Mouse (Mus musculus): Measurements from ENCODE around the gene 4930451I11Rik. TPM values are rescaled to one million over a fixed set of nuclear protein-coding genes. Genes with fewer than 3 reads are reported as not detected.

4930451I11Rik gene
- polyA plus RNA-seq, 1 experiment = not detected

DNA sequence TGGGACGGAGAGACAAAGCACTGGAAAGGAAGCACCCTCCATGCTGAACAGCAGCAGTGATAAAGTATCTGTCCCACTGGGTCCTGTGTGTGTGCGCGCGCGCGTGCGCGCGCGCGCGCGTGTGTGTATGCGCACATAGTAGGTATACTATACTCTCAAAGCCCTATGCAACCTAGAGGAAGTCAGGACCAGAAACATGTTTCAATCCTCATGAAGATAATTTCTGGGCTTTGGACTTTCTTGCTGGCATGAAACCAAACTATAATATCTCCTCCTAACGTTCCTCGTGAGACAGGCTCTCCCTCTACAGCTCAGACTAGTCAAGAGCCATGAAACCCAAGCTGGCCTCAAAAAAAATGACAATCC is 30.4 kb downstream of the 4930451I11Rik start:
- DNase-seq (ENCODE audit: extremely low spot score in 1 of 2, low spot score in 1 of 2) = no peak

DNA sequence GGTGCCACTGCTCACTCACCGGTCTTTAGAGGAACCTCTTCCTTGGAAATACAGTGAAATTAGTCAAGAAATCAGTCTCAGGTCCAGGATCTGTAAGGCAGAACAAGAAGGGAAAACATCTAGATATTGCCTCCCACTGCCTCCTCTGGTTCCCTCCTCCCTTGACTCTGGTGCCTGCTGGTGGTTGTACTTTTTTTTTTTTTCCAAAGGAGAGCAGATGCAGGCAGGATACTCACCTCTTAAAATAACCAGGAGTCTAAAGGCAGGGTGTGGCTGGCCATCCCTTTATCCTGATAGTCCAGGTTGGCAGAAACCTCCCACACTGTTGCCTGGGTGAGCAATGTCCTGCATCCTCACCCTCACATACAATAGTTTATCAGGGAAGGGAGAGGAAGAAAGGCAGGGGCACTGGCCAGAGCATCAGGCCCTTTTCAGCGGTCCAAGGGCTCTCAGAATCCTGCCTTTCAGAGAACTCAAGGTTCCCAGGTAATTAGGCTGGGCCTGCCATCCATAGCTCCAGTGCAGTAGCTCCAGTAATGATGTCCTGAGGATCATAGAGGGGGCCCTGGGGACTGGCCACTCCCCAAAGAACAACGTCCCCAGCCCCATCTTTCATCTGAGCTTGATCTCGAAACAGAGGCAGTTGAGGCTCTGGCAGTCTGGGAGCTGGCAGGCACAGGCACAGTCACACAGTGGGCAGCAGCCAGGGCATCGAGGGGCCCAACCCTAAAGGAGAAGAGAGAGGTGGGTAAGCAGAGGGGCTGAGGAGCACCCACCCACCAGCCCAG is 31.0 kb downstream of the 4930451I11Rik start:
- peak in 1 of 2 experiments; percentile 71 for DNase-seq (ENCODE audit: extremely low spot score in 1 of 2, low spot score in 1 of 2)

DNA sequence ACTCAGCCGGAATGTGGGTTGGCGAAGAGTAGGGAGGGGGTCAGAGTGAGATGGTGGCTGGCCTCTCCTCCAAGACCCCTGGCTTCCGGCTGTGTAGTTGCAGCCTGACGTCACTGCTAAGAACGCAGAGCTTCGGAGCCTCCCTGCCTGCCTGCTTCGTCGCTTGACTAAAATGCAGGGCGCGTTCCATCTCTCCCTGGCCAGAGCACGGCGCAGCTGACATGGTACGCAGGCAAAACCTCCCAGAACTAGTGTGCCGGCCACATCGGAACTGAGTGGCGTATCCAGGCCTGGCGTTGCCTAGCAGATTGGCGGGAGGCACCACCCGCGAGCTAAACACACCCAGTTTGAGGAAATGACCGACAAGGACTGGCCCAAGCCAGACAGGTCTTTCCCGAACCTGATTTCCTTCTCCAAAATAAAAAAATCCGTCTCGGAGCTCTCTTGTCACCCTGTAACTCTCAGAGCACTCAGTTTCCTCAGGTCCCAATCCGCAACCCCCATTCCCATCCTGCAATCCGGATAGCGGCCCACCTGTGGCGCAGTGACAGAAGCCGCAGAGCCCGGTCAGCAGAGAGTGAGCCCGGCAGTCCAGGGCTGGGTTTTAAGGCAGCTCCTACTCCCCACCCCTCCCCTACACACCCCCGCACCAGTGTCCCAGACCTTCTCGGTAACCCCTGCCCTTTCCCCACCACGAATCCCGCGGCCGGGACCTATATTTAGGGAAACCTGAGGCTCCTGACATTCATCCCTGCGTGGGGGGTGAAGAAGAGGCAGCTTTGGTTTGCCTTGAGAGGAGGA is 31.8 kb downstream of the 4930451I11Rik start:
- DNase-seq (ENCODE audit: extremely low spot score in 1 of 2, low spot score in 1 of 2) = peak in 1 of 2 experiments; percentile 91

DNA sequence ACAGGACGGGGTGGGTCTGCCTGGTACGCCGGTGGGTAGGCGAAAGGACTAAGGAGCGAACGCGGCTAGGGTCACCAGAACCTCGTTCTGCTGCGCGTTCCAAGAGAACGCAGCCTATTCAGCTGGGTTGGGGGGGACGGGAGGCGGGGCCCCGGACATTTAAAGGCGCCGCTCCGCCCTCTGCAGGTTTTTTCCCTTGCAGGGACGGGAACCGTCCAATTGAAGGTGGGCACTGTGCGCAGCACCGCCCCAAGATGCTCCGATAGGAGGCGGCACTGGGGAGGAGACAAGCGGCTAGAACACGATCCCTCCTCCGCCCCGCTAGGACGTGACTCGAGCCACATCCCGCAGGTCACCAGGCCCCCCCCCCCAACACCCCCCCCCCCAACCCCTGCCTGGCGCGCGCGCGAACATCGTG is 32.4 kb downstream of the 4930451I11Rik start:
- DNase-seq (ENCODE audit: extremely low spot score in 1 of 2, low spot score in 1 of 2) = peak; percentile 97 to 98

DNA sequence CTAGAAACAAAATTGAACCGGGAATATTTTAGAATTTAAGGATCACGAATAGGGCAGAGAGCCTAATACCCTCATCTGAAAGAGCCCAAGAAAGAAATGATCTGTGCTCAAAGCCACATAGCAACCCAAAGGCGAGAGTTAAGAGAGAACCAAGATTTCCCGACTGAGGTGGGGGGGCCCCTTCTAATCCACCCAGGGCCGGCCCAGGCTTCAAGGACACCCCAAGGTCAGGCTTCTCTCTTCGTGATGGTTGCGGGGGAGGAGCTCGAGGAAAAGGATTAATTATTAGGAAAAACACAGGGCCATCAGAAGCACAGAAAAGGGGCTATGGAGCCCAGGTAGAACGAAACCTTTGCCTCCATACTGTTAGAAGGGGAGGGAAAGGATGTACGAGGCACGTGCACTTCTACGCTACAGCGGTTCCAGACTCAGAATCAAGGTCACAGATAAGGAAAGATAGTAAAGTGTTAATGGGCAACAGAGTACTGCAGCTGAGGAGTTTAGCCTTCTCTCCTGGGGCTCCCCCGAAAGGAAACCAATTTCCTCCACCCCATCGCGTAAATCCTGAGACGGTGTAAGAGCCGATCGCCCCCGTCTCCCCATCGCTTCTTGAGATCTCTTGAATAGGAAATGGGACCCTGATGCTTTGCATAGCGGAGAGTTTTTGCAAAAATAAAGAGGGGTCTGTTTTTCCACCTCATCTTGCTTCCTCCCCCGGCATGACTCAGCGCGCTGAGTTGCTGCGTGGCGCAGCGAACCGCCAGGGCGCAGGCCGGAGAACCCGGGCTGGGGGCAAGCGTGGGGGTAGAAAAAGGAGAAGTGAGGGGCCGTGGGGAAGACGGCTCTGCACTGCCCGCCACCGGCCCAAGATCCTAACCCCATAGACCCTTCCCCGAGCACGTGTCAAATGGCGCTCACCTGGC is 33.1 kb downstream of the 4930451I11Rik start:
- DNase-seq (ENCODE audit: extremely low spot score in 1 of 2, low spot score in 1 of 2) = peak in 1 of 2 experiments; percentile 42

DNA sequence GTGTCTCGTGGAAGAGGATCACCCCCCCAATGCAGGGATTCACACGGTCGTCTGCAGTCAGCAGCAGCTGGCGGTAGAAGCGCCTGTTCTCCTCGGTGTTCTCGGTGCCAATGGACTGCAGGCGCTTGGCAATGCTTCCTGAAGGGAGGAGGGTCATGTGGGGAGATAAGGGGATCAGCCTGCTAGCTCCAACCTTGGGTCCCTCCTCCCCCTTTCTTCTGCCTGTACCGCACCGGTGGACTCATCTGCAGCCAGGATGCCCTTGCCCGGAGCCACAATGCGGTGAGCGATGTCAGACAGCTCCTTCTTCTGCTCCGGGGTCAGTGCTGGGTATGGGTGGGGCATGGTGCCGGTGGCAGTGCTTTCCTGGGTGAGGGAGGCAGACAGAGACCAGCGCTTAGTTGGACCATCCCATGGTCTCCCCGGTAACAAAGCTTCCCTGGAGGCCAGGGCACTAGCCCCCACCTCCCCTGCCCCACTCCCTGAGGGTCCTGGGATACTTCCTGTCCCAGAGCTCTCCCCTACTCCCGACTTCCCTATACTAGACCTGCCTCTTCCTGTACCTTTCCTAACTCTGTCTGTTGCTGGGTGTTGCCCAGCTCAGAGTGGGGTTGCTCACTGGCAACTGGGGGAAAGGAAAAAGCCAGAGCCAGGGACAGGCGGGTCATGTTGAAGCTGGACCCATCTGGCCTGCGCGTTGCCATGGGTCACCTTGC is 33.9 kb downstream of the 4930451I11Rik start, which contains the start of gene Fam57b:
Gene Fam57b (plus strand): TSS at position 258 of the 716 bp plus-strand sequence.
- no peak for DNase-seq (ENCODE audit: extremely low spot score in 1 of 2, low spot score in 1 of 2)

DNA sequence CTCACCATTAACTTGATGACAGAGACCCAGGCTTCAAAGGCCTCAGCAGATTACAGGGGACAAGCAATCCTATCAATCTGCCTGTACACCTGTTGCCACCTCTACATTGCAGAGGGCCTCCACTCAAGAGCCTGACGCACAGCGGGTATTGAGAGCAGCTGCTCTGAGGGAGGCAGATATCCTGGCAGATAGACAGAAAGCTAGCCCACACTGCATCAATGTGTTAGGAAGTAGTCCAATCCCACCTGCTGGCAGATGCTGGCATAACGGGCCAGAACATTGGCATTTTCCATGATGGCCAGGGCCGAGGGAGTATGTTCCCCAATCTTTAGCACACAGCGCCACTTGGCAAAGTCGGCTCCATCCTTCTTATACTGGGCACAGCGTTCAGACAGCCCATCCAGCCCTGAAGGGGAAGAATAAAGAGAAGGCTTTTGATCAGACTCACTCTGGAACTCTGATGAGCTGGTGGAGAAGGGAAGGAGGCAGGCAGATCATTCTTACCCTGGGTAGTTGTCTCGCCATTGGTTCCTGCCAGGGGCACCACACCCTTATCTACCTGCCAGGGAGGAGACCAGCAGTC is 35.0 kb downstream of the 4930451I11Rik start:
- peak in 1 of 2 experiments; percentile 66 for DNase-seq (ENCODE audit: extremely low spot score in 1 of 2, low spot score in 1 of 2)

DNA sequence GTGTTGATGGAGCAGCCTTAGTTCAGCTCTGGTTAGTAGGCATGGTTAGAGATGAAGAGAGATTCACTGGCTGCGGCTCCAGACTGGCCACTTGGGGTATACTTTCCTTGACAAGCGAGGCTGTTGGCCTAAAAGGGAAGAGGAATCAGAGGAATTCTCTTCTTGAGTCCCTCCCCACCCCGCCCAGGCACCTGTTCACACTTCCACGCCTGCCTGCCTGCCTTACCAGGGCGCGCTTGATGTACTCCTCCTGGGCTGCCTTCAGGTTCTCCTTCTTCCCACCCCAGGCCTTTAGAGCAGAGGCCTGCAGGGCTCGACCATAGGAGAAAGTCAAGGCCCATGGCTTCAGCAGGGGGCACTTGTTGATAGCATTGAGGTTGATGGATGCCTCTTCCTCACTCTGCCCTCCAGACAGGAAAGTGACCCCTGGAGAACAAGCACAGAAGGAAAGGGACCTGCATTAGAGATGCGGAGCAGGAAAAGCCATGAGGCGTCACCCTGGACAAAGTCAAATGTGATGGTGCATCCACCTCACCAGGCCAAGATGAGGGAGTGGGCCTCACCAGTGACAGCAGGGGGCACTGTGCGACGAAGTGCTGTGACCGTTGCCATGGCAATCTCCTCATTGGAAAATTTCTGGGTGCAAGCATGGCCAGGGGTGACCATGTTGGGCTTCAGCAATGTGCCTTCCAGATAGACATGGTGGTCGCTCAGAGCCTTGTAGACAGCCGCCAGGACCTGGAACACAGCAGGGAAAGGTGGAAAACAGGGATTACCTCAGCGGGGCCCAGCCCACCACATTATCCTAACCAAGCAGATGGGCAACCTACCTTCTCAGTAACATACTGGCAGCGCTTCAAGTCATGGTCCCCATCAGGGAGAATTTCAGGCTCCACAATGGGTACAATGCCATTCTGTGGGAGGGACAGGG is 35.8 kb downstream of the 4930451I11Rik start:
- DNase-seq (ENCODE audit: extremely low spot score in 1 of 2, low spot score in 1 of 2) = no peak

DNA sequence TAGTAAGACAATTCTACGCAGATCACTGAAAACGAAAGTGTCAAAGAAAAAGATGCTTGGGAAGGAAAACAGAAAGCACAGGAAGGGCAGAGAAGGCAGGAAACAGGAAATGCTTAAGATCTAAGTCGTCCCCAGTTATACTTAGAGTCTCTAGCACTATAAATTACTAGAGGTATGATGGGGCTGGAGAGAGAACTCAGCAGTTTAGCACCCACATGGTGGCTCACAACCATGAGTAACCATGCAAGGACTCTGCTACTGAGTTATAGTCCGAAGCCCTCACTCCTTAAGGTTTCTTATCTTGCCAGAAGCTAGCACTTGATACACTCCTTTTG is 37.2 kb downstream of the 4930451I11Rik start:
- no peak for DNase-seq (ENCODE audit: extremely low spot score in 1 of 2, low spot score in 1 of 2)

DNA sequence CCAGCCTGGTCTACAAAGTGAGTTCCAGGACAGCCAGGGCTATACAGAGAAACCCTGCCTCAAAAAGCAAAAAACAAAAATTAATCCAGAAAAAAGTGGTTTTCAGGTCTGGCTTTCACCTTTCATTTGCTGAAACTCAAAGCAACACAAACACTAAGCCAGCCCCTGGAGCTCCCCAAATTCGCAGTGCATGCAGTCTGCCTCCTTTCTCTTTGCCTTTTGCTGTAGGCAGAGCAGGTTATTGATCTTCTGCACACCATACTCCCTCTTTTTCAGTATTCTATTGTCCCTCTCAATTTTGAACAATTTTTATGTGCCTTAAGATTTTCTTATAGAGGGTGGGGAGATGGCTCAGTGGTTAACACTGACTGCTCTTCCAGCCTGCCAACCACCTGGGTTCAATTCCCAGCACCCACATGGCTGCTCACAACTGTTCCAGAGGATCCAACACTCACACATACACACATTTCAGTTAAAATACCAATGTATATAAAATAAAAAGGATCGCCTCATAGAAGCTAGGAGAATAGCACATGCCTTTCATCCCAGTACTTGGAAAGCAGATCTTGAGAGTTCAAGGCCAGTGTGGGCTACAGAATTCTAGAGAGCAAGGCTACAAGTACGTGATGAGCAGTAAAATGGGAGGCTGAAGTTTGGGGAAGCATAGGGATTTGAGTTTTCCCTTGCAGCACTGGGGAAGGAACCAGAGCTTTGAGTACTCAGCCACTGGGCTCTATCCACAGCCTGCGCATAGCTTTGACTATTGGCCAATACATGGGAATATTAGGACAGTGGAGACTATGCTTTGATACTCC is 37.8 kb downstream of the 4930451I11Rik start:
- no peak for DNase-seq (ENCODE audit: extremely low spot score in 1 of 2, low spot score in 1 of 2)

DNA sequence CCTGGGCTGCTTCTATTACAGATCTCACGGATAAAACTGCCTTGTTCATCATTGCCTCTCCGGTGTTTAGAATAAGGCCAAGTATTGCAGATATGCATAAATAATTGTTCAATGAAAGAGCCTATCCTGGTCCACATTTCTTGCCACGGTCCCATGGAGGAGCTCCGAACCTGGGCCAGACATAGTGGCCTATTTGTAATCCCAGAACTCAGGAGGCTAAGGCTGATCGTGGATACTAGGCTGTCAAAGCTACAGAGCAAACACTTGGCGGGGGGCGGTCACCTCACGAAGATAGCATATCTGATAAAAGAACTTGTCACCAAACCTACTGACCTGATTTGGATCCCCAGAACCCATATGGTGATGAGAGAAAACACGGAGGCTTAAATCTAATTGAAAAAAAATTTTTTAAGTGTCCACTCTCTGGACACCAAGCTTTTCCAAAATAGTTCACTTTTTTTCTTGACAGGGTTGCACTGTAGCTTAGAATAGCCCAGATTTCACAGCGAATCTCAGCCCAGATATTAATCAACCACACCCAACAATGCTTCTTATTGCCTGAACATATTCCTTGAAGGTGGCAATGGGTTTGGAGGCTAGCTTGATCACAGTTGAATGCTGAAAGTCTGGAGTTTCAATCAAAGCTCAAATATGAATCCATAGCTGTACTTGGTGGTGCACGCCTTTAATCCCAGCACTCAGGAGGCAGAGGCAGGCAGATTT is 38.6 kb downstream of the 4930451I11Rik start:
- DNase-seq (ENCODE audit: extremely low spot score in 1 of 2, low spot score in 1 of 2) = no peak

DNA sequence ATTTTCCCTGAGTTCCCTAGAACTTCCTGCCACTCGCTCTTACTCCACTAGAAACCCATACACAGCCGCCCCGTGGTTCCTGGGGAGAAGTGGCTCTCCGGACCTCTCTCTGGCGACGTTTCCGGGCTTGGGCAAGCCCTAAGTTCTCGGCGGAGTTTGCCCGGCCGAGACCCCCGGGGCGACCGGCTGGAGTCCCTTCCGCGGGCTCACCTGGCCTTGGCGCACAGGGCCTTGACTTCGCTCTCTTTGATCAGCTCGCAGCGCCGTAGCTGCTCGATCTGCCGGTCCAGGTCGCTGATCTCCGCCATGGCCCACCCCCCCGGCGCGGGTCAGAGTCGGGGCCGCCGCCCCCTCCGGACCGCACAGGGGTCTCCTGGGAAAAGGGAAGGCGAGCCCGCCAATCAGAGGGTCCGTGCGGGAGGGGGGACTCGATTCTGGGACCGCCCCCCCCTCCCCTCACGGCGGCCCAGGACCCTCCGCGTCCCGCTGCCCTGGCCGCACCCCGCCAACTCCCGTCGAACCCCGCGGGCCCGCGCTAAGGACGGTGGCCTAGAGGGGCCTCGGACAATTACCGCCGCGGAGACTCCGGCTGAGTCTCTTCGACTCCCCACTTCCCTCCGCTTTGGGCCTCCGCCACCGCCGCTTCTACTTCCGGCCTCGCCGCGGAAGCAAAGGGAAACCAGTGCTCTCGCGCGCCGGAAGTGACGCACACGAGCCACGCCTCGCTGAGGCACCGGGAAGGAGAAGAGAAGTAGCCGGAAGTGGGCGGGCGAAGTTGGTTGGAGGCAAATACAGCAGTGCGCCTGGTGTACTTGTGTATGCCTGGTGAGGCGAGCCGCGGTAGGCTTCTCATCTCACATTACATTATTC is 39.4 kb downstream of the 4930451I11Rik start, which contains the start of gene Ppp4c:
Gene Ppp4c (minus strand): TSS at position 646 of the 870 bp plus-strand sequence.
- peak; percentile 93 to 98 for DNase-seq (ENCODE audit: extremely low spot score in 1 of 2, low spot score in 1 of 2)

DNA sequence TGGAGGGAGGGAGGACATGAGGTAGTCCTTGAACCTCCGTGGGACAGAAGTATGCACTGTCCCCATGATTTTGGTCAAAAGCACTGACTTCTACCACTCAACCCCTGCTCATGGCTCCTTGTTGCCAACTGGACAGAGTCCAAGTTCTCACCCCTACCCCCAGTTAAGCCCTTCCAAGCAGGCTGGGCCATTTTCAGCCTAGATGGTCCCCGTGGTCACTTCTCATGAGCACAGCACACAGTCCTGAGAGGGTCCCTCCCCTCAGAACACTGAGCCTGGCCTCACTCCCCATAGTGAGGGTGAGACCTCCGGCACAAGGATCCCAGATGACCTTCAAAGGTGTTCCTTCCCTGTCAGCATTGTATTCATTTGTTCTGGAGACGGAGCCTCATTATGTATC is 42.3 kb downstream of the 4930451I11Rik start:
- no peak for DNase-seq (ENCODE audit: extremely low spot score in 1 of 2, low spot score in 1 of 2)

DNA sequence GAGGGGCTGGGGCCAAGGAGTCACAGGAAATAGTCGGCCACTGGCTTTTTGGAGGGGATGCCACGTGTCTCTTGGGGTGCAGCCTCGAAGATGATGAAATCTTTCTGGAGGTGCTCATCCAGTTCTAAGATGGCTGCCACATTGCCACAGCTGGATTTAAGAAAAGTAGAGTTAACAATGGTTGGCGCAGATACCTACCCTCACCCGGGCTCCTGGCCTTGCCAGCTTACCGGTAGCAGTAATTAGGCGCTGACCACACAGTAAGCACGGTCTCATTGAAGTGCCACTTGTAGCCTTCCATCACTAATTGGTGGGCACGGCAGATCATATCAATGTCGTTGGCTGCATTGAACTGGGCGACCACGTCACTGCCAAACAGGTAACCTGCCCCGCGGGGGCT is 45.3 kb downstream of the 4930451I11Rik start:
- no peak for DNase-seq (ENCODE audit: extremely low spot score in 1 of 2, low spot score in 1 of 2)

DNA sequence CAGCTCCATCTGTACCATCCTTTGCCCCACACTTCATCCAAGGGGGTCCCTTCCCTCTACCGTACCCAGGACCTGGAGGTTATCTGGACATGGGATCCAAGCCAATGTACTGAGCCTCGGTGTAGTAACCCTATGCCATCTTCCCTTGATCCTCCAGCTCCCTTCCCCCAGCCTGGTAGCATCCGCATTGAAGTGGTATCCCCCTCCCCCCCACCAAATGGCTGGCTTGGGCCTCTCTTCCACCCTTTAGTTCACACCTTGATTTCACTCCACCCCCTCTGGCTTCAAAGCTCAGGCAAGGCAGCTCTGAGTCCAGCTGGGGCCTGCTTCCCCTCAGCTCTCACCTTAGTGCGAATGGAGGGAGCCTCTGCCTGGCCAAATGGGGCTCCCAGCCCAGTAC is 46.4 kb downstream of the 4930451I11Rik start:
- DNase-seq (ENCODE audit: extremely low spot score in 1 of 2, low spot score in 1 of 2) = no peak

DNA sequence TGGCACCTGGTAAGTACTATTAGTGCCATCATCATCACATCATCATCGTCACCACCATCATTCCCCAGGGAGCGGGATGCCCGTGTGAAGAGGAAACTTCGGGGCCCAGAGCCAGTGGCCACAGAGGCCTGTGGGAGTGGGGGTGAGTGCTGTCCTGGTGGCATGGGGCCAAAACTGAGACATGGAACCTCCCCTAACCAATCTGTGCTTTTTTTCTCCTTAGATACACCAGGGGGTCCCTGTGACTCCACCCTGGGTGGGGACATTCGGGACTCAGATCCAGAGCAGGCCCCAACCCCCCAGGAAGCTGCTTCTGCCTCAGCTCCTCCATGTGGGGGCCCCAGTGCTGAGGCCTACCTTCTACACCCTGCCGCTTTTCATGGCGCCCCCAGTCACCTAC is 47.0 kb downstream of the 4930451I11Rik start:
- no peak for DNase-seq (ENCODE audit: extremely low spot score in 1 of 2, low spot score in 1 of 2)

Data from frontal cortex, adult 2 months (tissue).